Mouse (Mus musculus): ENCODE measurements at regions not wholly inside any gene's neighbourhood (a gene's known extent, or its start where the extent isn't known, plus 50 kb on each side); places are given as distances from the start of the nearest gene placed in this dataset.

DNA sequence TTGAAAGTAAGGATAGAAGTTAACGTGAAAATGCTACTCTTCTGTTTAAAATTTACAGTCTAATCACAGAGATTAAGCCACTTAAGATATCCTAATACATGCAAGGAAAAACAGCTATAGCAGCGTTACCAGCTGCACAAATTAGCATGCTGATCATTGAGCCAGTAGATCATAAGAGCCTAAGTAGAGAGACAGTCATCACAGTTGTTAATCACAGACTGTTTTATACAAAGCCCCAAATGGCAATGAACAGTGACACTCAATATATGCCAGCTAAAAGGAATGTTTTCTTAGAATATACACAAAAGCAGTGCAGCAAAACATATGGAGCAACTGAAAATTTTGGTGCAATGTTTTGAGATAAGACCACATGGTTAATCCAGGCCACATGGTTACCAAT is 64.7 kb upstream of the Ppp1r3a start:
- TF ChIP-seq POLR2A (IDR thresholded peaks at IDR 0.05; ENCODE audit: extremely low read depth, insufficient read depth, low read length) (no peak), CTCF (IDR thresholded peaks at IDR 0.05; ENCODE audit: low read depth, low read length) (no peak)
